Mouse (Mus musculus): ENCODE data around the gene Pacrg. TPM values are rescaled to one million over a fixed set of nuclear protein-coding genes. Genes with fewer than 3 reads are reported as not detected.

Gene Pacrg
- total RNA-seq, 2 experiments from 2014 or later = 1.4 to 2.2 TPM

- intact Hi-C loops (cut with DNase I) = no loop called here
- no peak for TF ChIP-seq CTCF (IDR thresholded peaks at IDR 0.05)
- no peak overlapping the region for H3K4me3 ChIP-seq
- no peak overlapping the region for H3K27ac ChIP-seq
- DNase-seq = no peak
Observed at GRCm38 (mm10) chr17:10549825-10550224, 290.3 kb downstream of the Pacrg start.

- TF ChIP-seq CTCF (IDR thresholded peaks at IDR 0.05) = no peak
- intact Hi-C loops (cut with DNase I) = no loop called here
- no peak overlapping the region for H3K4me3 ChIP-seq
- no peak overlapping the region for H3K27ac ChIP-seq
- DNase-seq = no peak
Observed at GRCm38 (mm10) chr17:10548969-10549368, 291.1 kb downstream of the Pacrg start.

GRCm38 (mm10) chr17:10540772-10541171 is 299.3 kb downstream of the Pacrg start:
- no peak for DNase-seq
- intact Hi-C loops (cut with DNase I) = no loop called here
- no peak for TF ChIP-seq CTCF (IDR thresholded peaks at IDR 0.05)
- no peak overlapping the region for H3K4me3 ChIP-seq
- H3K27ac ChIP-seq = no peak overlapping the region

- no peak for TF ChIP-seq CTCF (IDR thresholded peaks at IDR 0.05)
- Histone ChIP-seq H3K27ac (no peak overlapping the region), H3K4me3 (no peak overlapping the region)
- intact Hi-C loops (cut with DNase I) = no loop called here
- DNase-seq = no peak
Observed at GRCm38 (mm10) chr17:10534206-10534605, 305.9 kb downstream of the Pacrg start.

- no peak for TF ChIP-seq CTCF (IDR thresholded peaks at IDR 0.05)
- no peak for DNase-seq
- intact Hi-C loops (cut with DNase I) = no loop called here
- no peak overlapping the region for H3K4me3 ChIP-seq
- no peak overlapping the region for H3K27ac ChIP-seq
Observed at GRCm38 (mm10) chr17:10533461-10533860, 306.6 kb downstream of the Pacrg start.

GRCm38 (mm10) chr17:10531024-10531423 is 309.1 kb downstream of the Pacrg start:
- TF ChIP-seq CTCF (IDR thresholded peaks at IDR 0.05) = peak; percentile 29
- intact Hi-C loops (cut with DNase I) = no loop called here

GRCm38 (mm10) chr17:10529329-10529955 is 310.7 kb downstream of the Pacrg start:
- Histone ChIP-seq H3K4me3 (no peak overlapping the region), H3K27ac (no peak overlapping the region)
- peak; percentile 69 for DNase-seq
- intact Hi-C loops (cut with DNase I) = no loop called here
- TF ChIP-seq CTCF (IDR thresholded peaks at IDR 0.05) = peak; percentile 55

More at GRCm38 (mm10) chr17:10531024-10531423, 309.1 kb downstream of the Pacrg start:
- Histone ChIP-seq H3K27ac (no peak overlapping the region), H3K4me3 (no peak overlapping the region)
- DNase-seq = peak; percentile 34

GRCm38 (mm10) chr17:10521282-10521681 is 318.8 kb downstream of the Pacrg start:
- no peak overlapping the region for H3K4me3 ChIP-seq
- intact Hi-C loops (cut with DNase I) = no loop called here

GRCm38 (mm10) chr17:10519506-10520155 is 320.5 kb downstream of the Pacrg start:
- intact Hi-C loops (cut with DNase I) = no loop called here
- Histone ChIP-seq H3K27ac (no peak overlapping the region), H3K4me3 (no peak overlapping the region)
- no peak for TF ChIP-seq CTCF (IDR thresholded peaks at IDR 0.05)
- DNase-seq = no peak

More at GRCm38 (mm10) chr17:10521282-10521681, 318.8 kb downstream of the Pacrg start:
- TF ChIP-seq CTCF (IDR thresholded peaks at IDR 0.05) = no peak
- H3K27ac ChIP-seq = no peak overlapping the region
- DNase-seq = no peak

- Histone ChIP-seq H3K4me3 (no peak overlapping the region), H3K27ac (no peak overlapping the region)
- TF ChIP-seq CTCF (IDR thresholded peaks at IDR 0.05) = no peak
- intact Hi-C loops (cut with DNase I) = no loop called here
- no peak for DNase-seq
Observed at GRCm38 (mm10) chr17:10514812-10515211, 325.3 kb downstream of the Pacrg start.

GRCm38 (mm10) chr17:10510913-10511759 is 329.0 kb downstream of the Pacrg start:
- TF ChIP-seq CTCF (IDR thresholded peaks at IDR 0.05) = no peak
- peak overlapping the region; percentile 56 for H3K27ac ChIP-seq
- no peak for DNase-seq
- H3K4me3 ChIP-seq = no peak overlapping the region
- intact Hi-C loops (cut with DNase I) = no loop called here

GRCm38 (mm10) chr17:10510467-10510866 is 329.6 kb downstream of the Pacrg start:
- intact Hi-C loops (cut with DNase I) = no loop called here
- no peak for TF ChIP-seq CTCF (IDR thresholded peaks at IDR 0.05)
- H3K27ac ChIP-seq = peak overlapping the region; percentile 56
- peak; percentile 41 for DNase-seq
- no peak overlapping the region for H3K4me3 ChIP-seq

- TF ChIP-seq CTCF (IDR thresholded peaks at IDR 0.05) = no peak
- Histone ChIP-seq H3K4me3 (no peak overlapping the region), H3K27ac (no peak overlapping the region)
- intact Hi-C loops (cut with DNase I) = no loop called here
- no peak for DNase-seq
Observed at GRCm38 (mm10) chr17:10508088-10508487, 332.0 kb downstream of the Pacrg start.

All from gastrocnemius, adult 2 months (tissue).